Mouse (Mus musculus): ENCODE measurements around the gene Ttc38. TPM values are rescaled to one million over a fixed set of nuclear protein-coding genes. Genes with fewer than 3 reads are reported as not detected.

The Ttc38 gene
- polyA plus RNA-seq, 1 experiment from 2014 or later, result 8.5 TPM

DNA sequence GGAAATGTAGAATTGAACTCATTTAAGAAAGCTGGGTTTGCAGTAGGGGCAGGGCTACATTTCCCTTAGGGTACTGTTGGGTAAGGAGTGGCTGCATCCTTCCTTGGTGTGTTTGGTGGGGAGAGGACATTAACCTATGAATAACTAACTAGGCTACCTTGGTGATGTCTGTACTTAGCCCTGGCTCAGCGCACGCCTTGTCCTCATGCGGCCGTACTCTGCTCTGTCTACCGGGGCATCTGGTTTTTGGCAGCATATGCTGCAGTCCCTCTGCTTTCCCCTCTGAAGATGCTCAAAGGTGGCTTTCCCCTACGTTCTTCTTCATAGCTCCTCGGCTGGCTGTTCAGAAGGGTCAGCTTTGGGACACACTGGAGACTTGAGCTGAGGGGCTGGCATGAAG is 45.2 kb downstream of the Ttc38 start:
- WGBS, result 93% methylated on average over 7 of the region's 7 CpGs
- H3K36me3 ChIP-seq, result peaks cover 26% of the 10 kb centered on the region
- H3K9me3 ChIP-seq, result no peaks in the 10 kb centered on the region
- H3K4me1 ChIP-seq (replicated peaks), result peaks cover 11% of the 10 kb centered on the region
- H3K9ac ChIP-seq, result no peak overlapping the region
- no peak overlapping the region for H3K4me3 ChIP-seq (replicated peaks)
- no peak overlapping the region for H3K4me2 ChIP-seq (replicated peaks)
- no peak for ATAC-seq
- H3K27me3 ChIP-seq (replicated peaks), result no peaks in the 10 kb centered on the region
- H3K27ac ChIP-seq, result no peak overlapping the region

DNA sequence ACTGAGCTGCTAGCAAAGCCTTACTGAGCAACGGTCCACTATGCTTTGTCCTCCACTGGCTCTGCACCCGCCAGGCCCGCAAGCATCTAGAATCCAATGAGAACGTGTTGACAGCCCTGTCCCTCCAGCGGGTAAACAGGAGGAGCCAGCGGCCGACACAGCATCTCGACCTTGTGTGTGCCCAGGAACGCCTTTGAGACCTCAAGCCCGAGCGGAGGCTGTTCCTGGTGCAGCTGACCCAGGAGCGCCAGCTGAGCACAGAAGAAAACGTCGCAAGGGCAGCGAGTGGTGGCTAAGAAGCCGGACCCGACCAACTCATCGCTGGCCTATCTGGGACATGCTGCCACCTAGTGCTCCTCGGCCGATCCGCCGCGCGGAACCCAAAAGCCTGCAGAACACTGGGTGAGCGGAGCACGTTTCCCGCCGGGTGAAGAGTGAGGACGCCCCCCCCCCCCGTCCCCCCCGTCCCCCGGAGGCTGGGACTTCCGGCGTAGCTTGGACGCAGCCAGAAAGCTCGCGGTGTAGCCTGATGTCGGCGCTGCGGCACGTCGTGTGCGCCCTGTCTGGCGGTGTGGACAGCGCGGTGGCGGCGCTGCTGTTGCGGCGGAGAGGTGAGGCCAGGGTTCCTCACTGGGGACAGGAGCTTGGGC is 46.9 kb downstream of the Ttc38 start, which contains the start of gene Trmu:
Gene Trmu, plus strand, starts transcription at position 465 of the 650 bp plus-strand sequence.
- under 1% methylated on average over 49 of the region's 50 CpGs for WGBS

DNA sequence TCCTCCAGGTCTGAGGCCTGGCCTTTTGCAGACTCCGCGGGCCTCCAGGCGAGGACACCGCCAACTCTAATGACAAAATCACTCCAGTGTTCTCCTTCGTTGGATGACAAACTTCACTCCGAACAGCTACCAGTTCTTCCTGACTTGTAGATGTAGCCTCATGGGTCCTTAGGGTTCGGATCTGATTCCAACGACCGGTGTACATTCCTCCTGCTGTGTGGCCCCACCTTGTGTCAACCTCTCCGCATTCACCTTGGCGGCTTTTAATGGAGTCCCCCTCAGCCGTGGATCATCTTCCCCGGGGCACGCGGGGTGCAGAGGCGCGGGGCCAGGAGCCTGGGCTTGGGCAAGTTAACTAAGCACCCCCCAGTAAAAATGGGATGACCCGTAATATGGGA is 47.4 kb downstream of the Ttc38 start:
- Histone ChIP-seq H3K27me3 (replicated peaks) (no peaks in the 10 kb centered on the region), H3K4me2 (replicated peaks) (peak overlapping the region; percentile 91), H3K36me3 (peaks cover 22% of the 10 kb centered on the region), H3K4me3 (replicated peaks) (peak overlapping the region; percentile 64), H3K4me1 (replicated peaks) (peaks cover 11% of the 10 kb centered on the region), H3K9ac (peak overlapping the region; percentile 82), H3K9me3 (no peaks in the 10 kb centered on the region), H3K27ac (peak overlapping the region; percentile 81)
- ATAC-seq, result peak; percentile 52
- WGBS, result under 1% methylated on average over 18 of the region's 18 CpGs

More for the DNA sequence above, 46.9 kb downstream of the Ttc38 start, which contains the start of gene Trmu:
- peaks cover 22% of the 10 kb centered on the region for H3K36me3 ChIP-seq
- H3K27ac ChIP-seq, result peak within 1 kb of the TSS; percentile 81
- peak; percentile 97 for ATAC-seq
- no peaks in the 10 kb centered on the region for H3K9me3 ChIP-seq
- no peaks in the 10 kb centered on the region for H3K27me3 ChIP-seq (replicated peaks)
- H3K4me3 ChIP-seq (replicated peaks), result peak within 1 kb of the TSS; percentile 64
- H3K9ac ChIP-seq, result peak within 1 kb of the TSS; percentile 82
- peaks cover 11% of the 10 kb centered on the region for H3K4me1 ChIP-seq (replicated peaks)
- H3K4me2 ChIP-seq (replicated peaks), result peak within 1 kb of the TSS; percentile 91

DNA sequence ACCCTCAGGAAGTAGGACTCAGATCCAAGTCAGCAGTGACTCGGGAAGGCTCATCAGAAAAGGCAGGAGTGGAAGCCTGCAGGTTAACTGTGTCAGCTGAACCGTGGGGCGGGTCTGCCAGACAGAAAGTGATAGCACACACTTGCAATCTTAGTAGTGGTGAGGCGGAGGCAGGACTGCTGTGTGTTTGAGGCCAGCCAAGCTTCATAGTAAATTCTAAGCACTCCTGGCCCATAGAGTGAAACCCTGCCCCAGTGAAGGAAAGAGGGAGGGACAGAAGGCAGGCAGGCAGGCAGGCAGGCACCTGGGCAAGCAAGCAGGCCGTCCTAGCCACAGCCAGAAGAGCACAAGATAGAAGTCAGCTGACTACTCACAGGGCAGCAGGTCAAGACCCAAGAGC is 53.5 kb downstream of the Ttc38 start:
- no peak for ATAC-seq
- Histone ChIP-seq H3K9ac (no peak overlapping the region), H3K27me3 (replicated peaks) (no peaks in the 10 kb centered on the region), H3K36me3 (peaks cover 22% of the 10 kb centered on the region), H3K27ac (no peak overlapping the region), H3K9me3 (no peaks in the 10 kb centered on the region), H3K4me3 (replicated peaks) (no peak overlapping the region), H3K4me2 (replicated peaks) (no peak overlapping the region), H3K4me1 (replicated peaks) (no peaks in the 10 kb centered on the region)
- 86% methylated on average over 5 of the region's 5 CpGs for WGBS

DNA sequence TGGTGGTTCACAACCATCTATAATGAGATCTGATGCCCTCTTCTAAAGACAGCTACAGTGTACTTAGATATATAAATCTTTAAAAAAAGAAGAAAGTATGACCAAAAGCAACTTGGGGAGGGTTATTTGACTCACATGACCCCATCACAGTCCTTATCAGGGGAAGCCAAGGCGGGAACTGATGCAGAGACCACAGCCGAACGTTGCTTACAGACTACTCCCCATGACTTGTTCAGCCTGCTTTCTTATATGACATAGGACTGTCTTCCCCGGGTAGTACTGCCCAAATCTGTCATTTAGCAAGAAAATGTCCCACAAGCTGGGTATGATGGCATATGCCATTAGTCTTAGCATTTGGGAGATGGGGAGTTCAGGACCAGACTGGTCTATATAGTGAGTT is 57.1 kb downstream of the Ttc38 start:
- Histone ChIP-seq H3K36me3 (peaks cover 27% of the 10 kb centered on the region), H3K4me1 (replicated peaks) (no peaks in the 10 kb centered on the region), H3K4me3 (replicated peaks) (no peak overlapping the region), H3K27me3 (replicated peaks) (no peaks in the 10 kb centered on the region), H3K9ac (no peak overlapping the region), H3K9me3 (no peaks in the 10 kb centered on the region), H3K4me2 (replicated peaks) (no peak overlapping the region), H3K27ac (no peak overlapping the region)
- ATAC-seq, result no peak
- 82% methylated on average over 4 of the region's 4 CpGs for WGBS

DNA sequence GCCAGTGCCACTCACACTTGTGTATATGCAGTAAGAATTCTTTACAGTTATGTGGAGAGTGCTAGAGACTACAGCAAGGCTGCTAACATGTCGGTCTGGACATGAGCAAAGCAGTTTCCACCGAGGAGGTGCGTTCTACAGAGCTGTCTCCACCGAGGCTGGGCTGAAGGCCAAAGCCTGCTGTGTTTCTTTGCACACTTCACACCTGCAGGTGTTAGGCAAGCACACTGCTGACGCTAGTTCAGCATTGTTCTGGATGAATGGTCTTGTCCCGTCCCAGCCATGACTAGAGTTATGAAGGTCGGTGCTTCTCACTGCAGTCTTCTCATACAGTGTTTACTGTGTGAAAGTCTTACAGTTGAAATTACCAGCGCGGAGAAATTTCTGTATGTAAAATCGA is 59.9 kb downstream of the Ttc38 start:
- H3K4me3 ChIP-seq (replicated peaks), result no peak overlapping the region
- no peak overlapping the region for H3K27ac ChIP-seq
- no peaks in the 10 kb centered on the region for H3K27me3 ChIP-seq (replicated peaks)
- no peak for ATAC-seq
- H3K36me3 ChIP-seq, result peaks cover 35% of the 10 kb centered on the region
- no peak overlapping the region for H3K9ac ChIP-seq
- no peaks in the 10 kb centered on the region for H3K9me3 ChIP-seq
- no peaks in the 10 kb centered on the region for H3K4me1 ChIP-seq (replicated peaks)
- H3K4me2 ChIP-seq (replicated peaks), result no peak overlapping the region
- 82% methylated on average over 10 of the region's 10 CpGs for WGBS

DNA sequence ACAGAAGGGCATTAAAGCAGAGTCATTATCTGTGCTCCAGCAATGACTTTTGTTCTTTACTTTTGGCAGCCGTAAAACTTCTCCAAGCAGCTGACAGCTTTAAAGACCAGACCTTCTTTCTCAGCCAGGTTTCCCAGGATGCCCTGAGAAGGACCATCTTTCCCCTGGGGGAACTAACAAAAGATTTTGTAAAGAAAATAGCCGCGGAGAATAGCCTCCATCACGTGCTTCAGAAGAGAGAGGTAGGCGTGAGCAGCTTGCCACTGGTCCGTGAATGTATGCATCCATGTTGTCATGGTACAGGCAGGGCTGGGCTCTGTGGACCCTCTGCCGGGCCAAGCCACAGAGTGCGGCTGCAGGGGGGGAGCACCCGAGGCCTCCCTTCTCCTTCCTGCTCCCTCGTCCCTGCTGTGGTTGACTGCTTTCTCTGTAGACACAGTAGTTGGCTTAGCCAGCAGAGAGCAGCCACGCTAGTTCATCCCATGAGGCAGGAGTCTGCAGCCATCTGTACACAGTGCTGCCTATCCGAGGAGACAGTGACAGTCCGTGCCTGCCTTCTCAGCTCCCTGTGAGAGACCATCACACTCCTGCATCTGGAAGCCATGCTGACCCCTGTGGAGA is 60.5 kb downstream of the Ttc38 start:
- WGBS, result 83% methylated on average over 13 of the region's 13 CpGs
- no peak for ATAC-seq
- Histone ChIP-seq H3K9me3 (no peaks in the 10 kb centered on the region), H3K27me3 (replicated peaks) (no peaks in the 10 kb centered on the region), H3K4me1 (replicated peaks) (no peaks in the 10 kb centered on the region), H3K27ac (no peak overlapping the region), H3K4me2 (replicated peaks) (no peak overlapping the region), H3K9ac (no peak overlapping the region), H3K36me3 (peaks cover 42% of the 10 kb centered on the region), H3K4me3 (replicated peaks) (no peak overlapping the region)

DNA sequence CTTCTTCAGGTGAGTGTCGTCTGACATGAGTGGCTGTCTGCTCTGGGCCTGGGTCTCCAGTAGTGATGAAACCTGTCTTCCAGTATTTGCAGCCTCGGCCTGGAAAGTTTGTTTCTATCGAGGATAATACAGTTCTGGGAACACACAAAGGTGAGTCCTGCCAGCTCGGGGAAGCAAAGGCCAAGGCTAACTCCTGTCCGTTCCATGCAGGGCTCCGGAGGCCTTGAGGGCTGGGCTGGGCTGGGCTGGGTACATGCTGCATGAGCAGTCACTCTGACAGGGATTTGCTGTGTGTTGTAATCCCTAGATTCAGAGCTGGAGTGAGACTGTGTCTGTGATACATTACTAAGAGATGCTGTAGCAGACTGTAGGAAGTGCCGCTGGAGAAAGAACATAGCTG is 61.8 kb downstream of the Ttc38 start:
- Histone ChIP-seq H3K9ac (no peak overlapping the region), H3K4me1 (replicated peaks) (no peaks in the 10 kb centered on the region), H3K4me2 (replicated peaks) (no peak overlapping the region), H3K9me3 (no peaks in the 10 kb centered on the region), H3K27ac (no peak overlapping the region), H3K4me3 (replicated peaks) (no peak overlapping the region), H3K36me3 (peaks cover 46% of the 10 kb centered on the region), H3K27me3 (replicated peaks) (no peaks in the 10 kb centered on the region)
- 85% methylated on average over 7 of the region's 7 CpGs for WGBS
- ATAC-seq, result no peak

DNA sequence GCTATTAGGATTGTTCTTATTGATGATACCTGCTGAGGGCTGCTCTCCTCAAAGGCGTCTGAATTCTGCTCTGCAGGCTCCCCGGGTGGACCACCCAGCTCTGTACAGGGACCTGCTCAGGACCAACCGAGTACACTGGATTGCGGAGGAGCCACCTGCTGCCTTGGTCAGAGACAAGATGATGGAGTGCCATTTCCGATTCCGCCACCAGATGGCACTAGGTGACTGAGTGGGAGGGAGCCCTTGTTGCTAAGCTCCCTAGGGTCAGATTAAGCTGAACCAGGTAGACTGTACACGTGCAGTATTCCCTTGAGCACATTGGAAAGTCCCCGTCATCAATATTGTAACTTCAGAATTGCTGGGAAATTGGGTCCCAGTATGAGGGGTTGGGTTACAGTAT is 64.2 kb downstream of the Ttc38 start:
- no peaks in the 10 kb centered on the region for H3K9me3 ChIP-seq
- no peaks in the 10 kb centered on the region for H3K27me3 ChIP-seq (replicated peaks)
- no peaks in the 10 kb centered on the region for H3K4me1 ChIP-seq (replicated peaks)
- H3K4me3 ChIP-seq (replicated peaks), result no peak overlapping the region
- H3K36me3 ChIP-seq, result peaks cover 41% of the 10 kb centered on the region
- 16% methylated on average over 8 of the region's 8 CpGs for WGBS
- ATAC-seq, result peak; percentile 56
- no peak overlapping the region for H3K9ac ChIP-seq
- no peak overlapping the region for H3K27ac ChIP-seq
- no peak overlapping the region for H3K4me2 ChIP-seq (replicated peaks)

DNA sequence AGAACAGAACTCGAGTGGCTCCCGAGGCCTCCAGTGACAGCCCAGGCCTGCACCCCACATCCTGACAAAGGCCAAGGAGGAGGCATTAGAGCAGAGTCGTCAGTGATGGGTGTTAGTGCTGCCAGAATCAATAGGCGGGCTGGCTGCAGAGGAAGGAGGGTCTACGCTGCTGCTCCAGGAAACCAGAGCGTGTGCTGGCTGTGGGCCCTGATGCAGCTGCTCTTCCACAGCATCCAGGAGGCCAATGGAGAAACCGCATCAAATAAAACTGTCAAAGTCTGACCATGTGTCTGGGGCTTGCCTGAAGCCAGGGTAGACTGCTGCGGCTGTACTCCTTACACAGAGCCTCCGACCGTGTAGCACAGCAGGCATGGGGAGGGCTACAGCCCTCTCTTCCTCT is 65.0 kb downstream of the Ttc38 start:
- H3K9ac ChIP-seq, result no peak overlapping the region
- H3K36me3 ChIP-seq, result peaks cover 41% of the 10 kb centered on the region
- WGBS, result 81% methylated on average over 10 of the region's 10 CpGs
- H3K27ac ChIP-seq, result no peak overlapping the region
- H3K27me3 ChIP-seq (replicated peaks), result no peaks in the 10 kb centered on the region
- H3K4me2 ChIP-seq (replicated peaks), result no peak overlapping the region
- H3K4me1 ChIP-seq (replicated peaks), result no peaks in the 10 kb centered on the region
- no peak for ATAC-seq
- no peak overlapping the region for H3K4me3 ChIP-seq (replicated peaks)
- H3K9me3 ChIP-seq, result no peaks in the 10 kb centered on the region

DNA sequence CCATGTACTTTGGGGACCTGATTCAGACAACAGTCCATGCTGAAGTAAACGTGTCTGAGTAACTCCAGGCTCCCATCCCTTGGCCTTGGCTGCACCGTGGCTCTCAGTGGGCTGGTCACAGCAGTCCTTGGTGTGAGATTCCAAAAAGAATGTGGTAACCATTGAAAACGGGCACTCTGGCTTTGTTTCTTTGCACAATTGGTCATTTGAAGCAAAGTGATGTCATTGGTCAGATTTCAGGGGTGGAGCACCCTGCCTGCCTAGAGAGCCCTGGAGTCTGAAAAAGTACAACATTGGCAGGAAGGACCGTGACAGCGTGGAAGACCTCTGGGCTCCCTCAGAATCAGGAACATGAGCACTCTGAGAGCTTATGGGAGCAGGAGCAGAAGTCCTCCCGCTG is 67.3 kb downstream of the Ttc38 start:
- Histone ChIP-seq H3K9ac (no peak overlapping the region), H3K4me2 (replicated peaks) (no peak overlapping the region), H3K27me3 (replicated peaks) (no peaks in the 10 kb centered on the region), H3K9me3 (no peaks in the 10 kb centered on the region), H3K4me1 (replicated peaks) (no peaks in the 10 kb centered on the region), H3K27ac (no peak overlapping the region), H3K36me3 (peaks cover 27% of the 10 kb centered on the region), H3K4me3 (replicated peaks) (no peak overlapping the region)
- 71% methylated on average over 6 of the region's 6 CpGs for WGBS
- no peak for ATAC-seq

DNA sequence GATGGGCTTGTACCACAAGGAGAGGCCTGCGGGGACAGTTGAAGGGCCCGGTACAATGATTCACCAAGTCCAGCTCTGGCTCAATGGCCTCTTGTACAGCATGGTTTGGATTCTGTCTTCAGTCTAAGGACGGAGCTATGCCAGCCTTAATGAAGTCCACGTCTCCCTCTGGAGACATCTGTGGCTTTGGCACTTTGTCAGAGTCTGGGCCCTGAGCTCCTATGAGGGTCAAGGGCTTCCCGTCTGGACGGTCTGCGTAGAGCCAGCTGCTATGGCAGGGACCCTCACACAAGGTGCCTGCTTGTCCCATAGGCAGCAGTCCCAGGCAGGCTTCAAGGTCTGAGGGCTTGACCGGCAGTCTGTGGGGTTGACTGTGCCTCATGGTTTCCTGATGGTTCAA is 68.2 kb downstream of the Ttc38 start:
- no peaks in the 10 kb centered on the region for H3K4me1 ChIP-seq (replicated peaks)
- no peak for ATAC-seq
- H3K4me3 ChIP-seq (replicated peaks), result no peak overlapping the region
- no peak overlapping the region for H3K9ac ChIP-seq
- no peak overlapping the region for H3K27ac ChIP-seq
- no peaks in the 10 kb centered on the region for H3K9me3 ChIP-seq
- no peaks in the 10 kb centered on the region for H3K27me3 ChIP-seq (replicated peaks)
- H3K4me2 ChIP-seq (replicated peaks), result no peak overlapping the region
- WGBS, result 67% methylated on average over 8 of the region's 8 CpGs
- H3K36me3 ChIP-seq, result peaks cover 22% of the 10 kb centered on the region

DNA sequence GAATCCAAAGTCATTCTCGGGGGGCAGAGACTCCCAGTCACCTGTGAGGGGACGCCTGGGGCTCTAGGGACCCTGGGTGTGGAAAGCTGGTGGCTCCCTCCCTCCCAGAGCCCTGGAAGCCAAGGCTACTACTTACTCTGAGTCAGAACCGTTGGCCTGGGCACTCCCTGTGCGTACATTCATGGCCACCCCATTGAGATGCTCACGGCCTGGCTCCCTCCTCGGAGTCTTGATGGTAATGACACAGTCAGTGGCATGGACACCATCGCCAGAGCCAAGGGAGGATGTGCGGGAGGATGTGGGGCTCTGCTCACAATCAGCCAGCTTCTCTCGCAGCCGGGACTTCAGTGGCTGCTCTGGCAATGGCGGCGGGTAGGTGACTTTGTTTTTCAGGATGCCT is 68.7 kb downstream of the Ttc38 start:
- Histone ChIP-seq H3K27me3 (replicated peaks) (no peaks in the 10 kb centered on the region), H3K36me3 (peaks cover 17% of the 10 kb centered on the region), H3K27ac (no peak overlapping the region), H3K9ac (no peak overlapping the region), H3K9me3 (no peaks in the 10 kb centered on the region), H3K4me1 (replicated peaks) (no peaks in the 10 kb centered on the region), H3K4me2 (replicated peaks) (no peak overlapping the region), H3K4me3 (replicated peaks) (no peak overlapping the region)
- no peak for ATAC-seq
- 86% methylated on average over 12 of the region's 12 CpGs for WGBS
